ENCODE assay signal across 30 mouse cellular contexts in the genomic region with DNA sequence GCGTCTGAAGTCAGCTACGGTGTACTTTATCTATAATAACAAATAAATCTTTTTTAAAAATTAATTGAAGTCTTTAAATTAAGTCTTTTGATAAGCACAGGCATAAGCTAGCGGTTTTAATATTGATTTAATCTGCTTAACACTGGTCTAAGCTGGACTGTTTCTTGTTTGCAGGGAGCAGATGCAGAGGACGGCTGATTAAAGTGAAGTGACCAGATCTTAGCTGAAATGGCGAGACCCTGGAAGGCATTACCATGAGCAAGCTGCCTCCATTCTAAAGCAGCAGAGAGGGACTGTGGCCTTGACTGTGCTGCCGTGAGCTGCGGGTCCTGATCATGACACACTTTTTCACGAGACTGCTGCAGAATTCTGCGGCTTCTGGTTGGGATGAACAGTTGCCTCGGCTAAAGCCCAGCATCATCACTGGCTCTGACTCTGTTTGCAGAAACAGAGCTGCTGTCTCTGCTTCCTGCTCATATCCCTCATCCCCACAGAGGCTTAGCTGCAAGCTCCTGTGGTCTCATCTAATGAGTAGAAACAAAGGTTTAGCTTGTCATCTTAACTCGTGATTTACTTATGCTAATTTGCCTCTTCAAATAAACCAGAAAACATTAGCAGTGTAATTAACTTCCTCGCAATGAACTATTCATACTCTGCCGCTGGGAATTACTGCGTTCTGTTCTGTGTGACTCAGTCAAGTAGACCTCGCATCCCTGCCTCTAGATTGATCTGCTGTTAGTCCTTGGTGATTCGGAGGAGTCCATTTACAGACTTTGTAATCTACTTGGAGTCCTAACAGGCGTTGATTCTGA. TPM values are rescaled to one million over a fixed set of nuclear protein-coding genes. Genes with fewer than 3 reads are reported as not detected.
DNase-seq lines count a peak whose midpoint lies in the region; ATAC-seq lines count a peak whose summit lies in the region.
"Had no signal": no experiment of that assay in that cellular context is flagged by ENCODE, and none has a peak within 500 bp of the region (broad histone marks: within the 10 kb centered on the region; RNA-seq: fewer than 3 reads in every experiment).

No protein-coding gene starts in this region.

- 82% methylated on average over 17 of the region's 17 CpGs for WGBS in embryonic facial prominence, embryonic 14.5 days
- WGBS in embryonic facial prominence, embryonic 10.5 days: 84% methylated on average over 17 of the region's 17 CpGs
- 72% methylated on average over 17 of the region's 17 CpGs for WGBS in hindbrain, embryonic 15.5 days
- 88% methylated on average over 17 of the region's 17 CpGs for whole genome bisulfite sequencing in hindbrain, embryonic 10.5 days
- 55% methylated on average over 17 of the region's 17 CpGs for WGBS in forebrain, embryonic 16.5 days
- 71% methylated on average over 17 of the region's 17 CpGs for WGBS in neural tube, embryonic 14.5 days

- H3K4me1 ChIP-seq in embryonic facial prominence, embryonic 14.5 days (ENCODE audit: control insufficient read depth, insufficient read depth, low read length): no peaks in the 10 kb centered on the region
- no peaks in the 10 kb centered on the region for H3K4me1 ChIP-seq in embryonic facial prominence, embryonic 10.5 days
- H3K4me1 ChIP-seq in hindbrain, embryonic 15.5 days (replicated peaks): no peaks in the 10 kb centered on the region
- no peaks in the 10 kb centered on the region for H3K4me1 ChIP-seq in hindbrain, embryonic 10.5 days (replicated peaks)
- H3K4me1 ChIP-seq in forebrain, embryonic 16.5 days (replicated peaks; ENCODE audit: control insufficient read depth, insufficient read depth, low read length): no peaks in the 10 kb centered on the region
- H3K4me1 ChIP-seq in neural tube, embryonic 14.5 days (ENCODE audit: control insufficient read depth, insufficient read depth, low read length): no peaks in the 10 kb centered on the region
- H3K4me1 ChIP-seq: embryonic facial prominence, embryonic 15.5 days; heart, embryonic 12.5 days; limb, embryonic 12.5 days; liver, embryonic 12.5 days had no signal

- H3K4me2 ChIP-seq in embryonic facial prominence, embryonic 14.5 days (ENCODE audit: low read depth, low read length): no peak overlapping the region
- H3K4me2 ChIP-seq in hindbrain, embryonic 15.5 days: no peak overlapping the region
- no peak overlapping the region for H3K4me2 ChIP-seq in forebrain, embryonic 16.5 days (ENCODE audit: low read length)
- H3K4me2 ChIP-seq in neural tube, embryonic 14.5 days (ENCODE audit: low read depth, low read length): no peak overlapping the region
- H3K4me2 ChIP-seq: embryonic facial prominence, embryonic 15.5 days; heart, embryonic 12.5 days; limb, embryonic 12.5 days; liver, embryonic 12.5 days; lung, embryonic 14.5 days had no signal

- no peaks in the 10 kb centered on the region for H3K9me3 ChIP-seq in embryonic facial prominence, embryonic 14.5 days (ENCODE audit: control insufficient read depth, low read length)
- H3K9me3 ChIP-seq in embryonic facial prominence, embryonic 10.5 days: no peaks in the 10 kb centered on the region
- no peaks in the 10 kb centered on the region for H3K9me3 ChIP-seq in hindbrain, embryonic 15.5 days
- no peaks in the 10 kb centered on the region for H3K9me3 ChIP-seq in hindbrain, embryonic 10.5 days
- H3K9me3 ChIP-seq in forebrain, embryonic 16.5 days (ENCODE audit: control insufficient read depth, low read length): no peaks in the 10 kb centered on the region
- H3K9me3 ChIP-seq in neural tube, embryonic 14.5 days (ENCODE audit: control insufficient read depth, low read length): no peaks in the 10 kb centered on the region
- H3K9me3 ChIP-seq: embryonic facial prominence, embryonic 15.5 days; heart, embryonic 12.5 days; limb, embryonic 12.5 days; liver, embryonic 12.5 days had no signal

- DNase-seq in embryonic facial prominence, embryonic 14.5 days (ENCODE audit: low spot score): no peak
- no peak for DNase-seq in embryonic facial prominence, embryonic 10.5 days (ENCODE audit: low spot score)
- DNase-seq in hindbrain, embryonic 10.5 days (ENCODE audit: low spot score): no peak
- no peak for DNase-seq in embryo, embryonic 10 days (ENCODE audit: low spot score)
- no peak for DNase-seq in heart, postnatal 36 days
- DNase-seq: adrenal gland, postnatal 10 days; cerebellum, adult 11 months; cerebellum, postnatal 10 days; heart, postnatal 14 days; kidney, adult 8-10 months; kidney, postnatal 25 days; lung, embryonic 14.5 days; lung, postnatal 36 days; right cerebral cortex, adult 18-20 months; thymus, postnatal 14 days had no signal

- H3K36me3 ChIP-seq in embryonic facial prominence, embryonic 14.5 days (ENCODE audit: control insufficient read depth, insufficient read depth, low read length): no peaks in the 10 kb centered on the region
- H3K36me3 ChIP-seq in embryonic facial prominence, embryonic 10.5 days (replicated peaks): no peaks in the 10 kb centered on the region
- no peaks in the 10 kb centered on the region for H3K36me3 ChIP-seq in hindbrain, embryonic 15.5 days
- H3K36me3 ChIP-seq in hindbrain, embryonic 10.5 days: no peaks in the 10 kb centered on the region
- no peaks in the 10 kb centered on the region for H3K36me3 ChIP-seq in forebrain, embryonic 16.5 days (ENCODE audit: control insufficient read depth, insufficient read depth)
- H3K36me3 ChIP-seq in neural tube, embryonic 14.5 days (ENCODE audit: control insufficient read depth, insufficient read depth, low read length): no peaks in the 10 kb centered on the region
- H3K36me3 ChIP-seq: embryonic facial prominence, embryonic 15.5 days; heart, embryonic 12.5 days; limb, embryonic 12.5 days; liver, embryonic 12.5 days had no signal

- H3K4me3 ChIP-seq in embryonic facial prominence, embryonic 14.5 days (ENCODE audit: low read depth, low read length): no peak overlapping the region
- H3K4me3 ChIP-seq in embryonic facial prominence, embryonic 10.5 days: no peak overlapping the region
- H3K4me3 ChIP-seq in hindbrain, embryonic 15.5 days: no peak overlapping the region
- H3K4me3 ChIP-seq in hindbrain, embryonic 10.5 days: no peak overlapping the region
- no peak overlapping the region for H3K4me3 ChIP-seq in forebrain, embryonic 16.5 days (replicated peaks; ENCODE audit: low read length)
- no peak overlapping the region for H3K4me3 ChIP-seq in neural tube, embryonic 14.5 days (ENCODE audit: low read depth, low read length)
- H3K4me3 ChIP-seq: embryonic facial prominence, embryonic 15.5 days; heart, embryonic 12.5 days; limb, embryonic 12.5 days; liver, embryonic 12.5 days; myocyte had no signal

- 0 out of 2 replicates have a peak, but pooled peaks have one; percentile 26 for ATAC-seq in embryonic facial prominence, embryonic 14.5 days (ENCODE audit: low read depth)
- ATAC-seq in hindbrain, embryonic 15.5 days (ENCODE audit: low FRiP score, low read depth): peak; percentile 81
- peak; percentile 58; the same call in 1 of the 2 replicates for ATAC-seq in forebrain, embryonic 16.5 days
- peak; percentile 85 for ATAC-seq in neural tube, embryonic 14.5 days (ENCODE audit: low read depth)
- ATAC-seq: activated CD4-positive, CD25-positive, alpha-beta regulatory T cell, adult 4 months; liver, embryonic 12.5 days; Patski had no signal

- H3K27me3 ChIP-seq in embryonic facial prominence, embryonic 14.5 days (replicated peaks; ENCODE audit: control insufficient read depth, insufficient read depth, low read length): no peaks in the 10 kb centered on the region
- H3K27me3 ChIP-seq in embryonic facial prominence, embryonic 10.5 days (replicated peaks; ENCODE audit: low read depth, poor library complexity, severe bottlenecking): no peaks in the 10 kb centered on the region
- no peaks in the 10 kb centered on the region for H3K27me3 ChIP-seq in hindbrain, embryonic 15.5 days
- no peaks in the 10 kb centered on the region for H3K27me3 ChIP-seq in hindbrain, embryonic 10.5 days (ENCODE audit: insufficient read depth, poor library complexity, severe bottlenecking)
- no peaks in the 10 kb centered on the region for H3K27me3 ChIP-seq in forebrain, embryonic 16.5 days (replicated peaks; ENCODE audit: control insufficient read depth, insufficient read depth, low read length)
- H3K27me3 ChIP-seq in neural tube, embryonic 14.5 days (ENCODE audit: control insufficient read depth, insufficient read depth, low read length): no peaks in the 10 kb centered on the region
- H3K27me3 ChIP-seq: embryonic facial prominence, embryonic 15.5 days; heart, embryonic 12.5 days; limb, embryonic 12.5 days; liver, embryonic 12.5 days; Patski had no signal

- H3K27ac ChIP-seq in embryonic facial prominence, embryonic 14.5 days (replicated peaks; ENCODE audit: low read depth, low read length): no peak overlapping the region
- no peak overlapping the region for H3K27ac ChIP-seq in embryonic facial prominence, embryonic 10.5 days (replicated peaks)
- peak overlapping the region; percentile 11; the same call in 1 of the 2 replicates for H3K27ac ChIP-seq in hindbrain, embryonic 15.5 days (replicated peaks)
- H3K27ac ChIP-seq in hindbrain, embryonic 10.5 days: no peak overlapping the region
- H3K27ac ChIP-seq in forebrain, embryonic 16.5 days (ENCODE audit: low read length): no peak overlapping the region
- peak overlapping the region; percentile 44; the same call in 1 of the 2 replicates for H3K27ac ChIP-seq in neural tube, embryonic 14.5 days (ENCODE audit: low read depth, low read length)
- H3K27ac ChIP-seq: embryonic facial prominence, embryonic 15.5 days; limb, embryonic 12.5 days; liver, embryonic 12.5 days had no signal

- intact Hi-C loops in heart, postnatal 36 days (cut with DNase I): no loop called here

- no peak overlapping the region for H3K9ac ChIP-seq in embryonic facial prominence, embryonic 14.5 days (ENCODE audit: low read depth, low read length)
- no peak overlapping the region for H3K9ac ChIP-seq in hindbrain, embryonic 15.5 days
- H3K9ac ChIP-seq in forebrain, embryonic 16.5 days (replicated peaks; ENCODE audit: low read depth, low read length): no peak overlapping the region
- H3K9ac ChIP-seq in neural tube, embryonic 14.5 days (replicated peaks; ENCODE audit: low read depth, low read length): no peak overlapping the region
- H3K9ac ChIP-seq: embryonic facial prominence, embryonic 15.5 days; heart, embryonic 12.5 days; limb, embryonic 12.5 days; liver, embryonic 12.5 days; lung, embryonic 14.5 days had no signal

RNA-seq across cellular contexts. Expression of a gene that starts 8.6 kb away (rescaled TPM):
- 0.30 TPM in 1 of 2 replicates, not detected in the other for polyA plus RNA-seq in embryonic facial prominence, embryonic 14.5 days (2014; fragmentation: Nextera tagmentation; extraction: Ambion mirVana)
- 0.35 and 0.44 TPM in 2 replicates for polyA plus RNA-seq in embryonic facial prominence, embryonic 10.5 days (2016; fragmentation: Nextera tagmentation; extraction: Ambion mirVana)
- polyA plus RNA-seq in hindbrain, embryonic 15.5 days (2015; fragmentation: Nextera tagmentation; extraction: Ambion mirVana): 0.08 TPM in 1 of 2 replicates, not detected in the other
- 0.20 TPM in 1 of 2 replicates, not detected in the other for polyA plus RNA-seq in hindbrain, embryonic 10.5 days (2016; fragmentation: Nextera tagmentation; extraction: Ambion mirVana)
- polyA plus RNA-seq in forebrain, embryonic 16.5 days (2015; fragmentation: Nextera tagmentation; extraction: Ambion mirVana): not detected in 2 replicates
- not detected in 2 replicates for polyA plus RNA-seq in neural tube, embryonic 14.5 days (2014; fragmentation: Nextera tagmentation; extraction: Ambion mirVana)
- not detected for total RNA-seq in heart, postnatal 36 days (2021)
- total RNA-seq: adrenal gland, postnatal 10 days; gastrocnemius, adult 8-10 months; granulocyte monocyte progenitor cell, adult 5-6 weeks; heart, postnatal 14 days; layer of hippocampus, adult 8-10 months; megakaryocyte-erythroid progenitor cell, adult 5-6 weeks had no signal
- polyA plus RNA-seq: activated CD4-positive, CD25-positive, alpha-beta regulatory T cell, adult 4 months; embryonic facial prominence, embryonic 15.5 days; liver, embryonic 12.5 days; myocyte; Patski; small intestine, adult 2 months had no signal

Comparison
In these comparisons a context has a peak if more than half of its experiments do, and no peak if none do; other contexts are left out.
1. H3K27ac ChIP-seq: peak in hindbrain, embryonic 15.5 days (single experiment) and neural tube, embryonic 14.5 days (single experiment); none in embryonic facial prominence, embryonic 14.5 days (single experiment), embryonic facial prominence, embryonic 10.5 days (single experiment), hindbrain, embryonic 10.5 days (single experiment) and forebrain, embryonic 16.5 days (single experiment).
2. ATAC-seq: peak in every context shown above with its lines; median percentile 85 in neural tube, embryonic 14.5 days; 81 in hindbrain, embryonic 15.5 days; 58 in forebrain, embryonic 16.5 days; 26 in embryonic facial prominence, embryonic 14.5 days.